Mouse (Mus musculus): Measurements from ENCODE around the gene Ugt1a10.

- TF ChIP-seq CTCF (IDR thresholded peaks at IDR 0.05; ENCODE audit: borderline replicate concordance, extremely low read depth, insufficient read depth, insufficient read length) (no peak), POLR2A (IDR thresholded peaks at IDR 0.05; ENCODE audit: borderline replicate concordance, extremely low read depth, insufficient read depth, insufficient read length, poor library complexity, severe bottlenecking) (no peak)
Measured at GRCm38 (mm10) chr1:88264237-88264868, 209.2 kb downstream of the Ugt1a10 start.

All from brain, embryonic 14.5 days (tissue).